Mouse (Mus musculus): ENCODE measurements around the gene G530012D18Rik. TPM values are rescaled to one million over a fixed set of nuclear protein-coding genes. Genes with fewer than 3 reads are reported as not detected.
"Not testable (repeated sequence)": the region's sequence is repeated elsewhere in the genome, so short reads cannot be mapped to it uniquely, and the experiment has no call there.

The G530012D18Rik gene
- polyA plus RNA-seq, 2 experiments = 0.56 TPM; not detected in 1

- H3K27me3 ChIP-seq (ENCODE audit: control insufficient read depth, insufficient read depth, low read length); H3K9ac ChIP-seq (replicated peaks); H3K36me3 ChIP-seq (replicated peaks; ENCODE audit: control insufficient read depth, insufficient read depth, low read depth); H3K4me2 ChIP-seq (ENCODE audit: low read depth); H3K4me3 ChIP-seq (ENCODE audit: insufficient read depth in 1 of 2, low read depth in 2 of 2, low read length in 2 of 2); H3K9me3 ChIP-seq (ENCODE audit: control insufficient read depth, low read length); DNase-seq (ENCODE audit: low read depth in 3 of 3, low spot score in 3 of 3); ATAC-seq (ENCODE audit: insufficient read depth); H3K4me1 ChIP-seq (replicated peaks; ENCODE audit: control insufficient read depth in 2 of 2, insufficient read depth in 2 of 2, low read length in 1 of 2); H3K27ac ChIP-seq: not testable (repeated sequence)
- 12% methylated on average over 1 of the region's 1 CpGs for WGBS (ENCODE audit: insufficient replicate concordance)
Measured at GRCm38 (mm10) chr1:85618689-85619088, 43.2 kb downstream of the G530012D18Rik start.

Other genes starting within 250 kb of the G530012D18Rik start
- 4.2 and 5.3 TPM in 2 replicates for gene Sp110, start 23.1 kb downstream of the G530012D18Rik start, polyA plus RNA-seq (2012; rRNA removed)
- 3.2 and 3.5 TPM in 2 replicates for gene Sp110, start 23.1 kb downstream of the G530012D18Rik start, polyA plus RNA-seq (2014; fragmentation: Nextera tagmentation; extraction: Ambion mirVana)
- gene Sp140, start 24.7 kb downstream of the G530012D18Rik start, polyA plus RNA-seq (2012; rRNA removed) = 2.4 and 3.0 TPM in 2 replicates
- 3.2 and 3.7 TPM in 2 replicates for gene Sp140, start 24.7 kb downstream of the G530012D18Rik start, polyA plus RNA-seq (2014; fragmentation: Nextera tagmentation; extraction: Ambion mirVana)
- 1.0 and 2.0 TPM in 2 replicates for gene Sp100, start 74.3 kb downstream of the G530012D18Rik start, polyA plus RNA-seq (2012; rRNA removed)
- gene Sp100, start 74.3 kb downstream of the G530012D18Rik start, polyA plus RNA-seq (2014; fragmentation: Nextera tagmentation; extraction: Ambion mirVana) = 2.6 and 3.2 TPM in 2 replicates
- 1.7 and 2.9 TPM in 2 replicates for gene A630001G21Rik, start 203.0 kb downstream of the G530012D18Rik start, polyA plus RNA-seq (2012; rRNA removed)
- 1.9 and 2.6 TPM in 2 replicates for gene A630001G21Rik, start 203.0 kb downstream of the G530012D18Rik start, polyA plus RNA-seq (2014; fragmentation: Nextera tagmentation; extraction: Ambion mirVana)
- 14.4 and 20.4 TPM in 2 replicates for gene Cab39, start 217.8 kb downstream of the G530012D18Rik start, polyA plus RNA-seq (2012; rRNA removed)
- 15.8 and 16.9 TPM in 2 replicates for gene Cab39, start 217.8 kb downstream of the G530012D18Rik start, polyA plus RNA-seq (2014; fragmentation: Nextera tagmentation; extraction: Ambion mirVana)

All from liver, embryonic 14.5 days (tissue).